Mouse (Mus musculus) CH12.LX (cell line): ENCODE results near the gene Vwf. TPM values are rescaled to one million over a fixed set of nuclear protein-coding genes. Genes with fewer than 3 reads are reported as not detected.
A peak's percentile ranks its signal among the peaks of the same experiment; 100 is the strongest.

Source experiments
- DNase-seq: peaks from one replicate; pipeline ENCODE4 v3.0.0-alpha.2; 2013; ENCODE audit errors: extremely low read depth
- H3K27ac ChIP-seq: 2 replicates; pipeline ENCODE4 v1.5.1; 2012; ENCODE audit warnings: low read depth, mild to moderate bottlenecking, control low read depth, moderate library complexity; ENCODE audit not compliant: insufficient read depth
- H3K27me3 ChIP-seq: replicated peaks from 2 replicates; pipeline ENCODE3; 2012; ENCODE audit warnings: inconsistent platforms
- H3K36me3 ChIP-seq, 2 experiments: replicated peaks in 1 of 2; 2 replicates each; pipeline versions ENCODE3 to v1.6.1; 2012; ENCODE audit warnings: inconsistent platforms in 1 of 2, low read length in 1 of 2, mild to moderate bottlenecking in 1 of 2, mixed read lengths in 1 of 2, moderate library complexity in 1 of 2; ENCODE audit not compliant: control insufficient read depth in 1 of 2, insufficient read depth in 1 of 2
- H3K4me1 ChIP-seq, 2 experiments: 2 replicates each; pipeline ENCODE4 v1.6.1; 2012; ENCODE audit warnings: inconsistent platforms in 1 of 2, moderate library complexity in 1 of 2; ENCODE audit not compliant: insufficient read depth in 2 of 2, control insufficient read depth in 1 of 2
- H3K4me2 ChIP-seq: 2 replicates; pipeline ENCODE4 v1.6.1; 2012; ENCODE audit warnings: low read depth, mild to moderate bottlenecking, control low read depth; ENCODE audit not compliant: poor library complexity, insufficient read depth, severe bottlenecking
- H3K4me3 ChIP-seq, 3 experiments: fragments of 150-350 bp in 1 of 3; sonication (generic) in 1 of 3; replicated peaks in 1 of 3; 2 replicates each; pipeline versions ENCODE3 to v1.5.1; 2011 to 2012; ENCODE audit warnings: low read depth in 2 of 3, low read length in 2 of 3, mild to moderate bottlenecking in 2 of 3, moderate library complexity in 2 of 3, control low read depth in 1 of 3, improper control_type of control experiment in 1 of 3, inconsistent platforms in 1 of 3, mixed read lengths in 1 of 3; ENCODE audit not compliant: poor library complexity in 1 of 3
- H3K79me2 ChIP-seq: replicated peaks from 2 replicates; pipeline ENCODE4 v1.6.1; 2012; ENCODE audit warnings: mild to moderate bottlenecking, moderate library complexity; ENCODE audit not compliant: control insufficient read depth, poor library complexity, insufficient read depth, severe bottlenecking; ENCODE audit errors: extremely low read depth
- H3K9ac ChIP-seq: 2 replicates; pipeline ENCODE4 v1.6.1; 2012; ENCODE audit warnings: low read depth, mild to moderate bottlenecking, control low read depth, moderate library complexity; ENCODE audit not compliant: insufficient read depth
- H3K9me3 ChIP-seq: replicated peaks from 2 replicates; pipeline ENCODE3; 2012; ENCODE audit warnings: low read length, inconsistent platforms, mixed read lengths
- CHD1 ChIP-seq: IDR thresholded peaks from 2 replicates; pipeline ENCODE4 v1.6.1; 2012; ENCODE audit warnings: low read depth, low read length, improper control_type of control experiment, inconsistent platforms
- CTCF ChIP-seq, 2 experiments: IDR thresholded peaks in 1 of 2; conservative IDR thresholded peaks in 1 of 2; 2 replicates each; pipeline ENCODE4 v1.5.1; 2011 to 2012; ENCODE audit warnings: low read depth in 2 of 2, low read length in 2 of 2, improper control_type of control experiment in 1 of 2, inconsistent platforms in 1 of 2, mild to moderate bottlenecking in 1 of 2, moderate library complexity in 1 of 2
- ELF1 ChIP-seq: IDR thresholded peaks from 2 replicates; pipeline ENCODE4 v1.6.1; 2014; ENCODE audit warnings: low read depth, mild to moderate bottlenecking, inconsistent platforms, low read length, improper control_type of control experiment
- GABPA ChIP-seq: IDR thresholded peaks from 2 replicates; pipeline ENCODE4 v1.6.1; 2012; ENCODE audit warnings: low read depth, low read length, improper control_type of control experiment, inconsistent platforms; ENCODE audit not compliant: insufficient replicate concordance
- MYC ChIP-seq: IDR thresholded peaks from 2 replicates; pipeline ENCODE4 v1.6.1; 2011; ENCODE audit warnings: low read depth, mild to moderate bottlenecking, improper control_type of control experiment, low read length
- NRF1 ChIP-seq: IDR thresholded peaks from 2 replicates; pipeline ENCODE4 v1.6.1; 2014; ENCODE audit warnings: low read depth, mild to moderate bottlenecking, inconsistent platforms, low read length, improper control_type of control experiment, moderate library complexity
- PAX5 ChIP-seq: IDR thresholded peaks from 2 replicates; pipeline ENCODE4 v1.6.1; 2012; ENCODE audit warnings: low read length, inconsistent platforms, mixed read lengths
- POLR2A ChIP-seq: IDR thresholded peaks from 2 replicates; pipeline ENCODE4 v1.6.1; 2011; ENCODE audit warnings: low read depth, mild to moderate bottlenecking, improper control_type of control experiment, low read length
- RAD21 ChIP-seq: IDR thresholded peaks from 2 replicates; pipeline ENCODE4 v1.6.1; 2011; ENCODE audit warnings: low read depth, mild to moderate bottlenecking, low read length, improper control_type of control experiment, moderate library complexity
- TCF12 ChIP-seq: IDR thresholded peaks from 2 replicates; pipeline ENCODE4 v1.6.1; 2014; ENCODE audit warnings: low read depth, mild to moderate bottlenecking, inconsistent platforms, low read length, improper control_type of control experiment
- ZC3H11A ChIP-seq: IDR thresholded peaks from 2 replicates; pipeline ENCODE4 v1.6.1; 2012; ENCODE audit warnings: low read depth, mild to moderate bottlenecking, inconsistent platforms, low read length, improper control_type of control experiment
- ZNF384 ChIP-seq: IDR thresholded peaks from 2 replicates; pipeline ENCODE4 v1.6.1; 2012; ENCODE audit warnings: low read depth, low read length, improper control_type of control experiment, inconsistent platforms
- dilution Hi-C: fragments of 300-500 bp; cut with MboI; formaldehyde crosslinking; loops from 2 replicates; pipeline ENCODE4 v1.14.3; 2020; ENCODE audit warnings: low sequenced_read_pairs; ENCODE audit not compliant: extremely low pct_unique_long_range_greater_than_20kb, extremely low pct_ligation_motif_present
- in situ Hi-C: fragments of 300-500 bp; cut with MboI; formaldehyde crosslinking; loops from 3 replicates; pipeline ENCODE4 v1.14.3; 2019; ENCODE audit warnings: low sequenced_read_pairs, low pct_ligation_motif_present, low pct_unique_long_range_greater_than_20kb, mixed read lengths
- polyA plus RNA-seq: library from polyadenylated mRNA; unstranded; fragments of >175 nt; gene quantifications from 2 replicates; pipeline ENCODE4 v1.2.1, GENCODE M21; 2012; ENCODE audit warnings: low read depth; ENCODE audit not compliant: insufficient read length
- total RNA-seq, 2 experiments: library from RNA; depleted of rRNA; stranded (reverse); fragments of 300-350 nt in 1 of 2; fragments of >200 nt in 1 of 2; gene quantifications; 2 replicates each; pipeline ENCODE4 v1.2.3; 2012 to 2014

Vwf gene
- total and polyA plus RNA-seq, 3 experiments: not detected

GRCm38 (mm10) chr6:125711261-125711660 lies 164.7 kb downstream of the Vwf start:
- TF ChIP-seq GABPA: no peak
- no peak for TF ChIP-seq MYC
- in situ Hi-C loops (no loop called here), dilution Hi-C loops (no loop called here)
- Histone ChIP-seq H3K36me3 (no peaks in the 10 kb centered on the region), H3K4me2 (no peak overlapping the region), H3K4me1 (no peaks in the 10 kb centered on the region), H3K79me2 (no peaks in the 10 kb centered on the region), H3K9me3 (no peaks in the 10 kb centered on the region), H3K27ac (no peak overlapping the region), H3K27me3 (peaks cover 91% of the 10 kb centered on the region), H3K4me3 (no peak overlapping the region), H3K9ac (no peak overlapping the region)
- no peak for DNase-seq

GRCm38 (mm10) chr6:125726408-125726807 lies 179.8 kb downstream of the Vwf start:
- Histone ChIP-seq H3K36me3 (no peaks in the 10 kb centered on the region), H3K27ac (no peak overlapping the region), H3K9me3 (peaks cover 4% of the 10 kb centered on the region), H3K4me1 (peaks cover 0 to 15% of the 10 kb centered on the region in 2 experiments; a peak in 2 of 4 replicates), H3K4me2 (no peak overlapping the region), H3K79me2 (no peaks in the 10 kb centered on the region), H3K9ac (no peak overlapping the region), H3K4me3 (no peak overlapping the region), H3K27me3 (peaks cover 76% of the 10 kb centered on the region)
- no peak for DNase-seq
- dilution Hi-C loops: no loop called here
- in situ Hi-C loops: no loop called here
- TF ChIP-seq CTCF (conservative IDR thresholded peaks at IDR 0.05 in 1 of 2, IDR thresholded peaks at IDR 0.05 in 1 of 2; ENCODE audit: low read depth in 2 of 2, low read length in 2 of 2) (peak; percentile 34 to 37), TCF12 (no peak), RAD21 (peak; percentile 7)

DNA sequence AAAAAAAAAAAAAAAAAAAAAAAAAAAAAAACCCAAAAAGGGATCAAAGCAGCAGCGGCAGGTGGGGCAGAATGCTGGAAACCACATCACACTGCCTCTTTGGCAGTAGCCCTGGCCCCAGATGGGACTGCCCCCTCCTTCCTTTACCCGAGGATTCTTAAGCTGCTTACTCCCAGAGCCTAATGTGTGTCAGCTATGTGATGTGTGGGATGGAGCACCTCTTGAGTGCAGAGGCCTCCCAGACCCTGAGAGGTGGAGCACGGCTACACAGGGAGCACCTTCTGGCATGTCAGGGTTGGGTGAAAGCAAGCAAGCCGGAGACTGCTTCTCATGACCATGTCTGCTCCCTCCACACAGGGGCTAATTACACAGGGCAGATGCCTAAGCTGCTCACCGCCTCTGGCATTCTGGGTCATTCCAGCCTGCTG lies 180.9 kb downstream of the Vwf start:
- H3K27me3 ChIP-seq: peaks cover 70% of the 10 kb centered on the region
- no peak overlapping the region for H3K4me2 ChIP-seq
- dilution Hi-C loops: no loop called here
- H3K4me3 ChIP-seq: no peak overlapping the region
- in situ Hi-C loops: no loop called here
- H3K9ac ChIP-seq: no peak overlapping the region
- H3K4me1 ChIP-seq: peaks cover 0 to 21% of the 10 kb centered on the region in 2 experiments; a peak in 2 of 4 replicates
- H3K27ac ChIP-seq: no peak overlapping the region
- no peaks in the 10 kb centered on the region for H3K79me2 ChIP-seq
- no peaks in the 10 kb centered on the region for H3K36me3 ChIP-seq
- TF ChIP-seq ELF1: no peak
- peak; percentile 82; the same call in 1 of the 2 replicates for TF ChIP-seq ZNF384
- TF ChIP-seq, all 38 proteins: peak for 1
- DNase-seq: no peak
- peaks cover 4% of the 10 kb centered on the region for H3K9me3 ChIP-seq

GRCm38 (mm10) chr6:125729471-125729870 lies 182.9 kb downstream of the Vwf start:
- in situ Hi-C loops (no loop called here), dilution Hi-C loops (no loop called here)
- Histone ChIP-seq H3K4me3 (no peak overlapping the region), H3K79me2 (no peaks in the 10 kb centered on the region), H3K4me1 (peaks cover 0 to 25% of the 10 kb centered on the region in 2 experiments; a peak in 2 of 4 replicates), H3K9me3 (peaks cover 4% of the 10 kb centered on the region), H3K27ac (no peak overlapping the region), H3K9ac (no peak overlapping the region), H3K36me3 (no peaks in the 10 kb centered on the region), H3K4me2 (no peak overlapping the region), H3K27me3 (peaks cover 67% of the 10 kb centered on the region)
- no peak for DNase-seq
- TF ChIP-seq RAD21 (no peak), ZC3H11A (no peak), CHD1 (no peak), NRF1 (no peak), PAX5 (no peak), POLR2A (no peak), TCF12 (no peak)
